Mouse (Mus musculus): Measurements from ENCODE around the gene Cxcl9.

Cxcl9 gene

DNA sequence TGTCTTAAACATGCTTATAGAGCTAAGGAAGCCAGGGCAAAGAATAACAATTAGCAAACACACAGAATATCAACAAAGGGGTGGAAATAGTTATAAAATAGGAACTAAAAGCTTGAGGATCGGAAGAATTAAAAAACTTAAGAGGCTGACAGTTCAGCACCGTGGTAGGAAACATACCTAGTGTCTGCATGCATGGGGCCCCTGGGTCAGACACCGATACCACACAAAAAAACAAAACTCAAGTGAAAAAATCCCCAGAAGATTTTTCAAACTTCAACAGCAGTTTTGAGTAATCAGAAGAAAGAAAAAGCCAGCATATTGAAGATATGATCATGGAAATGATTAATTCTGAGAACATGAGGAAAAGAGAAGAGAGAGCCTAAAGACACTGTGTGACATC is 8.9 kb upstream of the Cxcl9 start:
- no peak for DNase-seq

GRCm38 (mm10) chr5:92332359-92332840 is 4.5 kb upstream of the Cxcl9 start:
- DNase-seq: peak; percentile 20 to 47

DNA sequence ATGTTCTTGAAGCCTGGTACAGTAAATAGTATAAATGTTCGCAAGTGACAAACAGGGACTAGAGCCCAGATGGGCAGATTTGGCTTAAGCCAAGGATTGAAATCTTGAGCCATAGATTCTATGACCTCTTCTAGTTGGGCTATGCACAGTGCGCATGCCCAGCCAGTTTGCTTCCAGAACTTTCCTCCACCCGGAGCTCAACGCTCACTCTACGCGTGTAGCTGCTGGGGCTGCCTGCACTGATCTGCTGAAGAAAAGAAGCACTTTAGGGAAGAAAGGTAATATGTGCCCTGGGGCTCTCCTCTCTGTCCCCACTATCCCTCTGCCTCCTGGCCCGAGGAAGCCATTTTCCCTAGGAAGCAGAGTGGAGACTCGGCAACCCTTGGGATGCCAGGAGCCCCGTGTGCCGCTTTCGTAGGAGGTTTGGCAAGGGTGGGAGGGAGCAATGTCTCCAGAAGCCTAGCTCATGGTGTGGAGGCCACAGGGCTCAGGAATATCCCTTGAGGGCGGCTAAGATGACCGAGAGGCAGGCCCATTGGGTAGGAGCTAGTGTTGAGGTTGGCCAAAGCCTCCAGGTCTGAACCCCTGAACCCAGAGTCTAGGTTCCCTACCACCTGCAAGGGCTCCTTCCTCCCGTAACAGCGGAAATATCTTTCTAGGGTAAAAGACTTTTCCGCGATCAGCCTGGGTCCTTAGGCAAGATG is 3.9 kb upstream of the Cxcl9 start, which contains the start of gene Art3:
Gene Art3, plus strand, starts transcription at position 193 of the 704 bp plus-strand sequence.
- DNase-seq: no peak

DNA sequence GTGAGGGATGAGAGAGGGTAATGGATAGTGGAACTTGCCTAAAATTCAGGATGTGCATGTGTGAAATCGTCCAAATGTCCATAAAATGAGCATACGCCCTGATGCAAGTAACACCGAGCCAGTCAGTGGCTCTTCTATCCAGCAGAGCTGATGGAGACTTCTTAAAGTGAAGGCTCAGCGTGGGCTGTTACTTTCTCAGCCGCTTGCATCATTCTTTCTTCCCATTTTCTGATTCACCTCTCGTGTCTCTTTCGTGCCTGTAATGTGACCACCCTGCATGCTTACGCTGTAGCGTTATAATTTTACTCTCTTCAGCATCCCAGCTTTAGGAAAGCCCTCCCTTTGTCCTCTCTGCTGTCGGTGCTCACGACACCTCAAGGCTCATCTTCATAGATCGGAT is 3.2 kb upstream of the Cxcl9 start:
- DNase-seq: no peak

GRCm38 (mm10) chr5:92327367-92327766 is 512 bp downstream of the Cxcl9 start:
- no peak for DNase-seq

DNA sequence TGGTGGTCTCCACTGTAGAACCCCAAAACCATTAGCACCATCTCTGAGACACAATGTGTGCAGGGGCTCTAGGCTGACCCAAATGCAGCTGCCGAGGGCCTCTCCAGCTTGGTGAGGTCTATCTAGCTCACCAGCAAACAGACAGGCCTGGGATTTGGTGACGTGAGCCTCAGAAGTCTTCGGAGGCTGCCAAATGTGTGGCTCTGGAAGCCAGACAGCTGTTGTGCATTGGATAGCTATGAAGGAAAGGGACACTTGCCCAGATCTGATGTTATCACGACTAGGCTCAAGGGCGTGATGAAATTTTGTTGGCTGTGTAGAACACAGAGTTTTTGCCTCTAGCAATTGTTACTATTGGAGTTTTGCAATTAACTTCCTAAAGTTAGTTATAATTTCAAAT is 4.6 kb downstream of the Cxcl9 start:
- peak; percentile 54 to 57 for DNase-seq

DNA sequence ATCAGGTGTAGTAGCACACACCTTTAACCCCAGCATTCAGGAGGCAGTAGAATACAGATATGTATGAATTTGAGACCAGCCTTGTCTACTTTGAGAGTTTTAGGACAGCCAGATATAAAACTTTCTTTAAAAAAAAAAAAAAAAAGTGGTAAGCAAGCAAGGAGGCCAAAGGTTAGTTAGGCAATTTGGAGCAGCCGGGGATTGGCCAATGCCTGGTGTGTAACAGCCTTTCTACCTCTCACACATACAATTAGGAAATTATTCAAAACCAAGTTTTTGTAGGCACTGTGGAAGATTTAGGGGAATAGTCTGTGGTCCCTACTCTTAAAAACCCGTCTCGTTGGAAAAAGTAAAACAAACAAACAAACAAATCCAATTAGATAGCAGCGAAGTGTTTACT is 5.3 kb downstream of the Cxcl9 start:
- peak; percentile 27 to 40 for DNase-seq

- DNase-seq: no peak
These were observed 6.1 kb downstream of the Cxcl9 start for GRCm38 (mm10) chr5:92321631-92322400.

DNA sequence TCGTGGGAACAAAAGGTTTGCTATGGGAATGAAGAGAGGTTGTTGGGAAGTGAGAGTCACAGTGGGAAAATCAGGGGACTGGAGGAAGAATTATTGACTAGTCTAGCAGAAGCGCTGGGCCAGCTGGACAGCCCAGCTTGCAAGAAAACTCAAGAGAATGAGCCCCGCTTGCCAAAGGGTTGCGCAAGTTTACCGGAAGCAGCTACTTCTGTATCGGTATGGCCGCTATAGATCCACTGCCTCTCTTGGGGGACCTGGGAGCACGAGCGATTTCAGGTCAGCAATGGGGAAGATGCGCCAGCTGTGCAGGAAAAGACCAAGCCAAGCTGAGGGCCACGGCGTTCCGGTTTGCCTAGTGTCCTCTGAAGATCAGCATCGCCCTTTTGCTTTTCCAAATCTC is 9.3 kb downstream of the Cxcl9 start:
- DNase-seq: no peak

DNA sequence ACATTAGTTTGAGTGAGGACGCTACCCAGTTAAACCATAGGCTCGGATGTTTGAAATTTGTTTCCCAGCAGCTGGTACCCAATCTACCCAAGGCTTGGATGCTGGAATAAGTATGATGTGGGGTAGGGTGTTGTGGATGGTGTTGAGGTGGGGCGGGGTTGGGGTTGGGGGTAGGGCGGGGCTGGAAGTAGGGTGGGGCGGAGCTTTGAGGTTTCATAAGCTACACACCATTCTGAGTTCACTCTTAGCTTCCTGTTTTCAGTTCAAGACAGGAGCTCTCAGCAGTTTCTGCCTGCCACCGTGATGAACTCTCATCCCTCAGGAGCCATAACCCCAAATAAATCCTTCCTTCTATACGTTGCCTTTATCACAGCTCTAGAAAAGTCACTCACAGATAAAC is 9.8 kb downstream of the Cxcl9 start:
- DNase-seq: no peak

GRCm38 (mm10) chr5:92313776-92314175 is 14.1 kb downstream of the Cxcl9 start:
- DNase-seq: no peak

- peak; percentile 76 to 84 for DNase-seq
These were observed 15.7 kb downstream of the Cxcl9 start for GRCm38 (mm10) chr5:92312046-92312715.

DNA sequence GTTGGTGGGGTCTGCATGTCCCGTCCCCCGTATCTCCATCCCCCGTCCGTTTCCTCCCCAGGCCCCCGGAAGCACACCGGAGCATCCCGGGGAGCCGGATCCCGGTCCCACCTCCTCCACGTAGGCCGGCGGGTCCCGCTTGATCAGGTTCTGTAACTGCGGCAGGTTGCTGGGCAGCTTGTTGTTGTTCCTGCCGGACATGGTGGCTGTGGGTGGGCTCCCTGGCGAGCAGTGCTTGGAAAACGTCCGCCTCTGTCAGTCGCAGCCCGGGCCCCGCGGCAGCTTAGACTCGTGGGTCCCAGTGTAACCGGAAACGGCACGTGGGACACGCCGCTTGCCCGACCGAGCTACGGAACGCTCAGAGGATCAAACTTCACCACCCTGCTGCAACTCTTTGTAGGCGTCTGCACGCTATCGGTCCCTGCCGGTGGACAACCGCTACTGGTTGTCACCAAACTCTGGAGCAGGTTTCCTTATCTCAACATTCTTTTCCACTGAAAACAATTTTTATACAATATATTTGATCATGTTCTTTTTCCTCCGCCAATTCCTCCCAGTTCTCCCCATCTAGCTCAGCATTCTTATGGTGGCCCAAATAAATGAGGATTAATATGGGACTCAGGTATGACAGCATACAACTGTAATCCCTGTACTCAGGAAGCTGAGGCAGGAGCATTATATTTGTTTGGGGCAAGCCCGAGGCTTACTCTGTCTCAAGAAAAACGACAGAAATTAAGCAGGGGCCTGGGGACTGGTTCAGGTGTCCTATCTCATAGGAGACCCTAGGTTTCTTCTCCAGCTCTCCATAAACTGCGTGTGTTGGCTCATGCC is 18.0 kb downstream of the Cxcl9 start, which contains the start of gene Sdad1:
Gene Sdad1, minus strand, starts transcription at position 799 of the 831 bp plus-strand sequence.
- DNase-seq: peak; percentile 93 to 94

DNA sequence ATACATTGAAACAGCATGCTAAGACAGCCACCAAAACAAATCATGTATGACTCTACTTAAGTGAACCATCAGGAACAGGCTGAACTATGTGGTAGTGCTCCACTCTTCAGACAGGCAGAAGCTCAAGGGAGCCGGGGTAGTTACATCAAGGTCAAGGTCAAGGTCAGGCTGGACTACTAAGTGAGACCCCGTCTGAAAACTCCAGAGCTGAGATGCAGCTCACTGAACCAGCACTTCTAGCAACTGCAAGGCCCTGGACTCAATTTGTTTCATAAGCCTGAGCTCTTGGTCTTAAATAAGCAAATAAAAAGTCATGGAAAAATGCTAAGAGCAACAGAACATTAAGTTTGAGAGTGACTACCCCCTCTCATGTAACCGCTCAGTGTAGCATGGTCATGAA is 23.6 kb downstream of the Cxcl9 start:
- DNase-seq: no peak

DNA sequence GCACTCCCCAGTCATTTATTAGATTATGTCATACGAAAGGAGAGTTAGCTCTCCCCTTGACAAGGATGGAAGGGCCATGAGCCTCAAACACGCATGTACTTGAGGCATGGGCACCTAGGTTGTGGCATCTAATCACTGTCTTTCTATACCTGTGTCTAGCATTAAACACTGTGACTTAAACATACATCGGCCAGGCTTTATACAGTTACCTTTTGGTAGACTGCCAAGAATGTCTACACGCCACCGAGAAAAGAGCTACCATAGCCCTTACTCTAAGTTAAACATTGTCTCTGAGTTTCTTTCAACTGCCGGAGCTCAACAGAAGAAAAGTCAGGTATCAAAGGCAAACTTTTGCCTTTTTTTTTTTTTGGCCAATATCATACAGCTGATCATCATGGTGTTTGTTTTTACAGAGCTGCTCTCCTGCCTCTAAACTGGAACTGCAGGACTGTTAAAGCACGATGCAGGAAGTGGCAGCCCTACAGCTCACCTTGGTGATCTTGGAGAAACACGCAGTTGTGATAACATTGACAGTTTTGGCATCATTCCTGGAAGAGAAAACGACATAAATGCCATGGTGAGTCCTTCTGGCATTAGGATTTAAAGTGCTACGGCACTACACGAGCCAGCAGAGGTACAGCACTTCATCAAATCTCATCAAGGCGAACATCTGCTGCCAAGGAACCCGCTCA is 25.6 kb downstream of the Cxcl9 start:
- no peak for DNase-seq

- no peak for DNase-seq
These were observed 33.4 kb downstream of the Cxcl9 start for GRCm38 (mm10) chr5:92294525-92294924.

- no peak for DNase-seq
These were observed 36.0 kb downstream of the Cxcl9 start for GRCm38 (mm10) chr5:92291652-92292414.

DNA sequence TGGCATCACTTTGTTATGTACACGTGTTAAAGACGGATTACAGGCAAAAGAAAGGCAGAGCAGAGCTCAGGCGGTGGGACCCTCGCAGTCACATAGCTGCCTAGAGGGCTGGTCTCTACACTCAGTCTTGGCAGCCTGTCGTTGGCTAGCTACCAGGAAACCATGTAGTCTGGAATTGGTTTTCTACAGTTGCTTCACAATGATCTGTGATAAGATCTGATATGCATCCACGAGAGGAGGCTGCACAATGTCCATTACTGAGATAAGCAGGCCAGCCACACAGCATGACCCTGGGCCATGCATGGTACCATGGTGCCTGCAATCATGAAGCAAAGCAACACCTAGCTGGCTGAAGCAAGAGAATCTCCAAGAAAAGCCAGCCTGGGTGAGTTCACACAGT is 40.0 kb downstream of the Cxcl9 start:
- no peak for DNase-seq

- DNase-seq: no peak
These were observed 44.8 kb downstream of the Cxcl9 start for GRCm38 (mm10) chr5:92283107-92283506.

GRCm38 (mm10) chr5:92282571-92282970 is 45.3 kb downstream of the Cxcl9 start:
- no peak for DNase-seq

DNA sequence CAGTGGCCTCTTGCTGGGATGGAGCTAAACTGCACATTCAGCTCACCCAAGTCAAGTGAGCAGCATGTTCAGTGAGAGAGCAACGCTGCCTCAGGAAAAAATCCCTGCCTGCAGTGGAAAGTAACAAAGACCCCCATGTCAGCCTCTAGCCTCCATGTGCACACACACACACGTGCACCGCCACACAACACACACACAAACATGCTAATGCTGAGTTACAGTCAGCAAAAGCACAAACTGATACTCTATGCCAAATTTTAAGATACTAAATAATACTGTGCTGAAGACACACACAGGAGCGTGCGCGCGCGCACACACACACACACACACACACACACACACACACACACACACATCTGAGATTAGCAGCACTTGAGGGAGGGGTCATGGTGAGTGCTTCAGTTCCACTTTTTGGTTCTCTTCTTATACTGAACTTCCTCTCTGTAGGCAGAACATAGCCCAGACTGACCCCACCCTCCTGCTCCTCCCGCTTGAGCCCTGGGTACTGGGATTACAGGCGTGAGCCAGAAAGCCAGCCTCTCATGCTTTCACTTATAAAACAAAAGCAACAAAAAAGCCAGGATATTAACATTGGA is 48.8 kb downstream of the Cxcl9 start:
- peak; percentile 36 to 56 for DNase-seq
